In genomic region chr5:148944024-148944423, GRCm38 (mm10) we compare ENCODE assay signal across 28 mouse cellular contexts. TPM values are rescaled to one million over a fixed set of nuclear protein-coding genes. Genes with fewer than 3 reads are reported as not detected.
A peak's percentile ranks its signal among the peaks of the same experiment; 100 is the strongest.
DNase-seq lines count a peak whose midpoint lies in the region; ATAC-seq lines count a peak whose summit lies in the region.
"Had no signal": no experiment of that assay in that cellular context is flagged by ENCODE, and none has a peak within 500 bp of the region (broad histone marks: within the 10 kb centered on the region; RNA-seq: fewer than 3 reads in every experiment).

No protein-coding gene starts in this region.

- H3K27me3 ChIP-seq in forebrain, embryonic 10.5 days (ENCODE audit: poor library complexity, severe bottlenecking), result no peaks in the 10 kb centered on the region
- H3K27me3 ChIP-seq in forebrain, embryonic 16.5 days (replicated peaks; ENCODE audit: control insufficient read depth, insufficient read depth, low read length), result no peaks in the 10 kb centered on the region
- no peaks in the 10 kb centered on the region for H3K27me3 ChIP-seq in neural tube, embryonic 11.5 days (ENCODE audit: control insufficient read depth, insufficient read depth, low read length)
- H3K27me3 ChIP-seq in limb, embryonic 10.5 days (ENCODE audit: low read depth, poor library complexity, severe bottlenecking), result no peaks in the 10 kb centered on the region
- no peaks in the 10 kb centered on the region for H3K27me3 ChIP-seq in neural tube, embryonic 15.5 days (replicated peaks)
- H3K27me3 ChIP-seq: forebrain, embryonic 12.5 days; heart, embryonic 15.5 days; hindbrain, embryonic 15.5 days; limb, embryonic 15.5 days; midbrain, embryonic 12.5 days had no signal

- no peak for DNase-seq in forebrain, embryonic 10.5 days (ENCODE audit: extremely low spot score, low spot score)
- DNase-seq in neural tube, embryonic 11.5 days (ENCODE audit: low spot score), result no peak
- no peak for DNase-seq in neural tube, embryonic 10.5 days (ENCODE audit: extremely low spot score, low spot score)
- DNase-seq in limb, embryonic 10.5 days (ENCODE audit: low spot score), result no peak
- no peak for DNase-seq in T-cell, adult 2 months (ENCODE audit: low spot score)
- no peak for DNase-seq in left cerebral cortex, postnatal 25 days (ENCODE audit: low spot score in 2 of 2)
- DNase-seq: adrenal gland, postnatal 25 days; cerebellum, adult 8-10 months; cerebellum, postnatal 36 days; heart, postnatal 36 days; kidney, adult 11 months; lung, adult 18-20 months; lung, postnatal 14 days; right cerebral cortex, postnatal 14 days; thymus, adult 18-20 months; thymus, postnatal 36 days had no signal

- no peak overlapping the region for H3K4me2 ChIP-seq in forebrain, embryonic 16.5 days (ENCODE audit: low read length)
- H3K4me2 ChIP-seq in neural tube, embryonic 11.5 days (ENCODE audit: low read depth), result peak overlapping the region; percentile 1; the same call in 1 of the 2 replicates
- 0 out of 2 replicates have a peak overlapping the region, but pooled peaks have one; percentile 14 for H3K4me2 ChIP-seq in neural tube, embryonic 15.5 days
- H3K4me2 ChIP-seq: forebrain, embryonic 12.5 days; heart, embryonic 15.5 days; hindbrain, embryonic 15.5 days; limb, embryonic 15.5 days; midbrain, embryonic 12.5 days had no signal

- 0 out of 2 replicates have a peak overlapping the region, but pooled peaks have one; percentile 0 for H3K27ac ChIP-seq in forebrain, embryonic 10.5 days
- H3K27ac ChIP-seq in forebrain, embryonic 16.5 days (ENCODE audit: low read length), result no peak overlapping the region
- H3K27ac ChIP-seq in neural tube, embryonic 11.5 days (ENCODE audit: low read depth, low read length), result no peak overlapping the region
- H3K27ac ChIP-seq in limb, embryonic 10.5 days, result peak overlapping the region; percentile 67
- no peak overlapping the region for H3K27ac ChIP-seq in neural tube, embryonic 15.5 days (replicated peaks)
- H3K27ac ChIP-seq: forebrain, embryonic 12.5 days; heart, embryonic 15.5 days; hindbrain, embryonic 15.5 days; kidney, postnatal 0 days; midbrain, embryonic 12.5 days had no signal

- H3K4me3 ChIP-seq in forebrain, embryonic 10.5 days, result no peak overlapping the region
- H3K4me3 ChIP-seq in forebrain, embryonic 16.5 days (replicated peaks; ENCODE audit: low read length), result no peak overlapping the region
- H3K4me3 ChIP-seq in neural tube, embryonic 11.5 days (ENCODE audit: low read depth, low read length), result no peak overlapping the region
- no peak overlapping the region for H3K4me3 ChIP-seq in limb, embryonic 10.5 days
- H3K4me3 ChIP-seq in neural tube, embryonic 15.5 days (replicated peaks), result no peak overlapping the region
- H3K4me3 ChIP-seq: forebrain, embryonic 12.5 days; heart, embryonic 15.5 days; hindbrain, embryonic 15.5 days; limb, embryonic 15.5 days; midbrain, embryonic 12.5 days had no signal

- intact Hi-C loops in left cerebral cortex, postnatal 25 days (cut with DNase I), result no loop called here

- H3K9me3 ChIP-seq in forebrain, embryonic 10.5 days, result peaks cover 10% of the 10 kb centered on the region; the same call in 1 of the 2 replicates
- no peaks in the 10 kb centered on the region for H3K9me3 ChIP-seq in forebrain, embryonic 16.5 days (ENCODE audit: control insufficient read depth, low read length)
- no peaks in the 10 kb centered on the region for H3K9me3 ChIP-seq in neural tube, embryonic 11.5 days (ENCODE audit: control insufficient read depth, low read length)
- H3K9me3 ChIP-seq in limb, embryonic 10.5 days (replicated peaks), result peaks cover 4% of the 10 kb centered on the region; the same call in 1 of the 2 replicates
- no peaks in the 10 kb centered on the region for H3K9me3 ChIP-seq in neural tube, embryonic 15.5 days (replicated peaks)
- H3K9me3 ChIP-seq: forebrain, embryonic 12.5 days; hindbrain, embryonic 15.5 days; limb, embryonic 15.5 days; midbrain, embryonic 12.5 days had no signal

- no peak for ATAC-seq in forebrain, embryonic 16.5 days
- ATAC-seq in neural tube, embryonic 11.5 days (ENCODE audit: insufficient read depth, low FRiP score, low TSS enrichment), result peak; percentile 60; the same call in 1 of the 2 replicates
- no peak for ATAC-seq in neural tube, embryonic 15.5 days (ENCODE audit: low FRiP score)

- peaks cover 23% of the 10 kb centered on the region for H3K4me1 ChIP-seq in forebrain, embryonic 10.5 days
- H3K4me1 ChIP-seq in forebrain, embryonic 16.5 days (replicated peaks; ENCODE audit: control insufficient read depth, insufficient read depth, low read length), result no peaks in the 10 kb centered on the region
- H3K4me1 ChIP-seq in neural tube, embryonic 11.5 days (ENCODE audit: control insufficient read depth, insufficient read depth, low read length), result peaks cover 3% of the 10 kb centered on the region; the same call in 1 of the 2 replicates
- peaks cover 26% of the 10 kb centered on the region for H3K4me1 ChIP-seq in limb, embryonic 10.5 days
- no peaks in the 10 kb centered on the region for H3K4me1 ChIP-seq in neural tube, embryonic 15.5 days
- H3K4me1 ChIP-seq: heart, embryonic 15.5 days had no signal

- H3K36me3 ChIP-seq in forebrain, embryonic 10.5 days (replicated peaks), result no peaks in the 10 kb centered on the region
- no peaks in the 10 kb centered on the region for H3K36me3 ChIP-seq in forebrain, embryonic 16.5 days (ENCODE audit: control insufficient read depth, insufficient read depth)
- no peaks in the 10 kb centered on the region for H3K36me3 ChIP-seq in neural tube, embryonic 11.5 days (ENCODE audit: control insufficient read depth, insufficient read depth, low read length)
- H3K36me3 ChIP-seq in limb, embryonic 10.5 days, result no peaks in the 10 kb centered on the region
- H3K36me3 ChIP-seq in neural tube, embryonic 15.5 days, result no peaks in the 10 kb centered on the region
- H3K36me3 ChIP-seq: forebrain, embryonic 12.5 days; heart, embryonic 15.5 days; hindbrain, embryonic 15.5 days; limb, embryonic 15.5 days; midbrain, embryonic 12.5 days had no signal

- WGBS in forebrain, embryonic 10.5 days, result 86% methylated on average over 8 of the region's 8 CpGs
- 75% methylated on average over 8 of the region's 8 CpGs for WGBS in forebrain, embryonic 16.5 days
- 28% methylated on average over 8 of the region's 8 CpGs for WGBS in neural tube, embryonic 11.5 days
- 35% methylated on average over 8 of the region's 8 CpGs for WGBS in limb, embryonic 10.5 days
- WGBS in neural tube, embryonic 15.5 days, result 13% methylated on average over 8 of the region's 8 CpGs

- H3K9ac ChIP-seq in forebrain, embryonic 16.5 days (replicated peaks; ENCODE audit: low read depth, low read length), result no peak overlapping the region
- 0 out of 2 replicates have a peak overlapping the region, but pooled peaks have one; percentile 26 for H3K9ac ChIP-seq in neural tube, embryonic 11.5 days (ENCODE audit: low read length)
- H3K9ac ChIP-seq in neural tube, embryonic 15.5 days (replicated peaks), result no peak overlapping the region
- H3K9ac ChIP-seq: forebrain, embryonic 12.5 days; heart, embryonic 15.5 days; hindbrain, embryonic 15.5 days; limb, embryonic 15.5 days; midbrain, embryonic 12.5 days had no signal

RNA-seq across cellular contexts. Expression of gene Katnal1, which starts 14.9 kb away (rescaled TPM):
- polyA plus RNA-seq in forebrain, embryonic 10.5 days (2016; fragmentation: Nextera tagmentation; extraction: Ambion mirVana), result 19.8 and 22.9 TPM in 2 replicates
- 39.6 and 44.3 TPM in 2 replicates for polyA plus RNA-seq in forebrain, embryonic 16.5 days (2015; fragmentation: Nextera tagmentation; extraction: Ambion mirVana)
- 23.4 and 34.1 TPM in 2 replicates for polyA plus RNA-seq in neural tube, embryonic 11.5 days (2014; fragmentation: Nextera tagmentation; extraction: Ambion mirVana)
- polyA plus RNA-seq in limb, embryonic 10.5 days (2016; fragmentation: Nextera tagmentation; extraction: Ambion mirVana), result 15.4 and 19.3 TPM in 2 replicates
- polyA plus RNA-seq in neural tube, embryonic 15.5 days (2015; fragmentation: Nextera tagmentation; extraction: Ambion mirVana), result 33.0 and 35.1 TPM in 2 replicates
- 10 to 100 TPM; 67.0 to 73.5 TPM for total RNA-seq in left cerebral cortex, postnatal 25 days (2021)

RNA-seq across cellular contexts. Expression of gene Gm42791, which starts 50.9 kb away (rescaled TPM):
- 1.2 and 2.5 TPM in 2 replicates for polyA plus RNA-seq in forebrain, embryonic 10.5 days (2016; fragmentation: Nextera tagmentation; extraction: Ambion mirVana)
- 4.4 and 5.8 TPM in 2 replicates for polyA plus RNA-seq in forebrain, embryonic 16.5 days (2015; fragmentation: Nextera tagmentation; extraction: Ambion mirVana)
- polyA plus RNA-seq in neural tube, embryonic 11.5 days (2014; fragmentation: Nextera tagmentation; extraction: Ambion mirVana), result 0.50 and 2.0 TPM in 2 replicates
- polyA plus RNA-seq in limb, embryonic 10.5 days (2016; fragmentation: Nextera tagmentation; extraction: Ambion mirVana), result 0.85 TPM in 1 of 2 replicates, not detected in the other
- 3.4 and 5.4 TPM in 2 replicates for polyA plus RNA-seq in neural tube, embryonic 15.5 days (2015; fragmentation: Nextera tagmentation; extraction: Ambion mirVana)
- total RNA-seq in left cerebral cortex, postnatal 25 days (2021), result 10 to 100 TPM; 17.8 to 18.5 TPM
- total RNA-seq: megakaryocyte progenitor cell, adult 5-6 weeks had no signal
- polyA plus RNA-seq: brain, embryonic 14.5 days; embryonic facial prominence, embryonic 11.5 days; kidney, postnatal 0 days; large intestine, adult 2 months had no signal

Comparison
In these comparisons a context has a peak if more than half of its experiments do, and no peak if none do; other contexts are left out.
1. H3K27ac ChIP-seq: peak in forebrain, embryonic 10.5 days (single experiment) and limb, embryonic 10.5 days (single experiment); none in forebrain, embryonic 16.5 days (single experiment), neural tube, embryonic 11.5 days (single experiment) and neural tube, embryonic 15.5 days (single experiment).